Comparison of ENCODE assay signal across 12 mouse cellular contexts in genomic region chr13:97581380-97581779, GRCm38 (mm10).
"Had no signal": no experiment of that assay in that cellular context is flagged by ENCODE, and none has a peak within 500 bp of the region (broad histone marks: within the 10 kb centered on the region; RNA-seq: fewer than 3 reads in every experiment).

No protein-coding gene starts in this region.

- H3K36me3 ChIP-seq: liver, embryonic 15.5 days; midbrain, embryonic 13.5 days had no signal

- DNase-seq: kidney, adult 8-10 months; kidney, postnatal 36 days; left cerebral cortex, postnatal 4 days; lung, adult 2 months; right cerebral cortex, adult 18-20 months; right cerebral cortex, postnatal 25 days; thymus, postnatal 4 days had no signal

- H3K9me3 ChIP-seq: liver, embryonic 15.5 days; midbrain, embryonic 13.5 days had no signal

- ATAC-seq: inflammation-experienced regulatory T-cells, adult 6 months; intestine, postnatal 0 days; midbrain, embryonic 13.5 days had no signal

- H3K27me3 ChIP-seq: liver, embryonic 15.5 days had no signal

- H3K9ac ChIP-seq: liver, embryonic 15.5 days; midbrain, embryonic 13.5 days had no signal

- H3K4me2 ChIP-seq: liver, embryonic 11.5 days; liver, embryonic 15.5 days; midbrain, embryonic 13.5 days had no signal

- H3K4me3 ChIP-seq: liver, embryonic 15.5 days; midbrain, embryonic 13.5 days had no signal

- H3K27ac ChIP-seq: liver, embryonic 15.5 days; midbrain, embryonic 13.5 days had no signal
